Mouse (Mus musculus) gonadal fat pad, adult 2 months (tissue): ENCODE measurements at regions not wholly inside any gene's neighbourhood (a gene's known extent, or its start where the extent isn't known, plus 50 kb on each side); places are given as distances from the start of the nearest gene placed in this dataset.

Source experiments
- DNase-seq: peaks from one replicate; pipeline ENCODE4 v3.0.0-alpha.2; 2012; ENCODE audit warnings: low read depth

GRCm38 (mm10) chr3:121902246-121902645 lies 50.1 kb upstream of the Arhgap29 start:
- DNase-seq = no peak

- DNase-seq = no peak
Measured at GRCm38 (mm10) chr3:121900429-121900844, 51.9 kb upstream of the Arhgap29 start.

GRCm38 (mm10) chr3:121897821-121898574 lies 54.3 kb upstream of the Arhgap29 start:
- DNase-seq = no peak

GRCm38 (mm10) chr3:121893606-121894005 lies 58.7 kb upstream of the Arhgap29 start:
- no peak for DNase-seq

GRCm38 (mm10) chr3:121892675-121893074 lies 59.7 kb upstream of the Arhgap29 start:
- DNase-seq = no peak

GRCm38 (mm10) chr3:121891338-121891737 lies 61.0 kb upstream of the Arhgap29 start:
- DNase-seq = no peak

- DNase-seq = no peak
Measured at GRCm38 (mm10) chr3:121890563-121890962, 61.8 kb upstream of the Arhgap29 start.

- DNase-seq = no peak
Measured at GRCm38 (mm10) chr3:121886870-121887605, 65.3 kb upstream of the Arhgap29 start.

GRCm38 (mm10) chr3:121886309-121886708 lies 66.0 kb upstream of the Arhgap29 start:
- no peak for DNase-seq

- no peak for DNase-seq
Measured at GRCm38 (mm10) chr3:121885265-121886178, 66.8 kb upstream of the Arhgap29 start.

GRCm38 (mm10) chr3:121884328-121885248 lies 67.8 kb upstream of the Arhgap29 start:
- DNase-seq = no peak

- no peak for DNase-seq
Measured at GRCm38 (mm10) chr3:121880355-121880754, 65.3 kb upstream of the Abcd3 start.

GRCm38 (mm10) chr3:121875072-121875471 lies 60.0 kb upstream of the Abcd3 start:
- DNase-seq = no peak

GRCm38 (mm10) chr3:121874576-121874975 lies 59.5 kb upstream of the Abcd3 start:
- no peak for DNase-seq

GRCm38 (mm10) chr3:121873572-121873971 lies 58.5 kb upstream of the Abcd3 start:
- DNase-seq = no peak

GRCm38 (mm10) chr3:121872685-121873084 lies 57.6 kb upstream of the Abcd3 start:
- DNase-seq = no peak

- no peak for DNase-seq
Measured at GRCm38 (mm10) chr3:121871795-121872194, 56.7 kb upstream of the Abcd3 start.

- no peak for DNase-seq
Measured at GRCm38 (mm10) chr3:121870726-121871125, 55.6 kb upstream of the Abcd3 start.

- DNase-seq = no peak
Measured at GRCm38 (mm10) chr3:121869694-121870093, 54.6 kb upstream of the Abcd3 start.

- DNase-seq = no peak
Measured at GRCm38 (mm10) chr3:121867301-121867700, 52.2 kb upstream of the Abcd3 start.
